Mouse (Mus musculus) bone marrow macrophage, adult 2 months (primary cell): Measurements from ENCODE around the gene Myg1.

Experiments
- CTCF ChIP-seq: IDR thresholded peaks from 2 replicates; pipeline ENCODE4 v1.5.1; 2012; ENCODE audit warnings: low read depth, mild to moderate bottlenecking, low read length, moderate library complexity
- POLR2A ChIP-seq: IDR thresholded peaks from 2 replicates; pipeline ENCODE4 v1.6.1; 2012; ENCODE audit warnings: mild to moderate bottlenecking, low read depth, low read length, borderline replicate concordance

GRCm38 (mm10) chr15:102295633-102296367, 35.7 kb upstream of the Myg1 start, which contains the start of gene Espl1:
- TF ChIP-seq CTCF (no peak), POLR2A (no peak)
